Mouse (Mus musculus): Measurements from ENCODE around the gene Hrk. TPM values are rescaled to one million over a fixed set of nuclear protein-coding genes. Genes with fewer than 3 reads are reported as not detected.

Hrk gene
- polyA plus RNA-seq, 1 experiment from 2014 or later: not detected

- H3K27ac ChIP-seq (replicated peaks; ENCODE audit: low read depth, low read length): no peak overlapping the region
- 84% methylated on average over 10 of the region's 10 CpGs for WGBS
These were observed 17.2 kb upstream of the Hrk start for GRCm38 (mm10) chr5:118147264-118147663.

DNA sequence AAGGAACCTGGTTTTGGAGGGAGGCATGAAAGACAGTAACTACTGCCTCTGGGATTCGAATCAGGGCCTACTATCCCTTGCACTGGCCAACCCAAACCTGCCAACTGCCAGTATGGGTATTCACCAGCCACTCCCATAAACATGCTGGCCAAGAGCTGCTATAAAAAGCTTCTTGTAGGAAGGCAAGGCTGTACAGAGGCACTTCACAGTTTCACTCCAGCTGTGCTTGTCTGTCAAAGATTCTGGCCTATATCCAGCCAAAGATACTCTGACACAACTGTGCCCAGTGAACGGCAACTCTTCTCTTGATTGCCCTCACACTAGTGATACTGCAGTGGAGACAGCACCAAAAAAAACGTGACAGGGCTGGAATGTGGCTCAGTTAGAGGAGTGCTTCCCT, 14.7 kb upstream of the Hrk start:
- Histone ChIP-seq H3K27ac (replicated peaks; ENCODE audit: low read depth, low read length) (no peak overlapping the region), H3K27me3 (ENCODE audit: control insufficient read depth, insufficient read depth, low read length) (no peaks in the 10 kb centered on the region), H3K9me3 (ENCODE audit: control insufficient read depth, low read length) (no peaks in the 10 kb centered on the region), H3K4me1 (ENCODE audit: control insufficient read depth, insufficient read depth, low read length) (peaks cover 4% of the 10 kb centered on the region), H3K36me3 (ENCODE audit: control insufficient read depth, insufficient read depth, low read length) (peaks cover 7% of the 10 kb centered on the region; the same call in 1 of the 2 replicates), H3K4me3 (ENCODE audit: low read depth, low read length) (no peak overlapping the region), H3K4me2 (ENCODE audit: low read depth, severe bottlenecking) (no peak overlapping the region), H3K9ac (ENCODE audit: low read length) (no peak overlapping the region)
- WGBS: 77% methylated on average over 3 of the region's 3 CpGs
- ATAC-seq (ENCODE audit: insufficient number of reproducible peaks, low FRiP score, low TSS enrichment, low read depth) (no peak), DNase-seq (ENCODE audit: low spot score) (no peak)

More at GRCm38 (mm10) chr5:118147264-118147663, 17.2 kb upstream of the Hrk start:
- H3K27me3 ChIP-seq (ENCODE audit: control insufficient read depth, insufficient read depth, low read length): no peaks in the 10 kb centered on the region
- DNase-seq (ENCODE audit: low spot score): no peak
- H3K4me3 ChIP-seq (ENCODE audit: low read depth, low read length): no peak overlapping the region
- H3K9me3 ChIP-seq (ENCODE audit: control insufficient read depth, low read length): no peaks in the 10 kb centered on the region
- H3K9ac ChIP-seq (ENCODE audit: low read length): no peak overlapping the region
- H3K36me3 ChIP-seq (ENCODE audit: control insufficient read depth, insufficient read depth, low read length): peaks cover 9% of the 10 kb centered on the region; the same call in 1 of the 2 replicates
- no peaks in the 10 kb centered on the region for H3K4me1 ChIP-seq (ENCODE audit: control insufficient read depth, insufficient read depth, low read length)
- no peak overlapping the region for H3K4me2 ChIP-seq (ENCODE audit: low read depth, severe bottlenecking)
- ATAC-seq (ENCODE audit: insufficient number of reproducible peaks, low FRiP score, low TSS enrichment, low read depth): no peak

- DNase-seq (ENCODE audit: low spot score) (peak; percentile 95), ATAC-seq (ENCODE audit: insufficient number of reproducible peaks, low FRiP score, low TSS enrichment, low read depth) (peak; percentile 72)
- Histone ChIP-seq H3K27me3 (ENCODE audit: control insufficient read depth, insufficient read depth, low read length) (no peaks in the 10 kb centered on the region), H3K4me1 (ENCODE audit: control insufficient read depth, insufficient read depth, low read length) (peaks cover 4% of the 10 kb centered on the region), H3K36me3 (ENCODE audit: control insufficient read depth, insufficient read depth, low read length) (peaks cover 7% of the 10 kb centered on the region; the same call in 1 of the 2 replicates), H3K9me3 (ENCODE audit: control insufficient read depth, low read length) (no peaks in the 10 kb centered on the region), H3K27ac (replicated peaks; ENCODE audit: low read depth, low read length) (0 out of 2 replicates have a peak within 1 kb of the TSS, but pooled peaks have one; percentile 30), H3K4me3 (ENCODE audit: low read depth, low read length) (peak within 1 kb of the TSS; percentile 92), H3K9ac (ENCODE audit: low read length) (peak within 1 kb of the TSS; percentile 90), H3K4me2 (ENCODE audit: low read depth, severe bottlenecking) (peak within 1 kb of the TSS; percentile 55)
- under 1% methylated on average over 53 of the region's 67 CpGs for WGBS
These were observed 9.4 kb upstream of the Hrk start, which contains the start of gene Fbxw8 for GRCm38 (mm10) chr5:118154839-118155564. Fbxw8 (minus strand) TSS chr5:118155464.

- Histone ChIP-seq H3K4me3 (ENCODE audit: low read depth, low read length) (peak overlapping the region; percentile 92), H3K9ac (ENCODE audit: low read length) (no peak overlapping the region; the same call in 1 of the 2 replicates), H3K36me3 (ENCODE audit: control insufficient read depth, insufficient read depth, low read length) (peaks cover 7% of the 10 kb centered on the region; the same call in 1 of the 2 replicates), H3K27me3 (ENCODE audit: control insufficient read depth, insufficient read depth, low read length) (no peaks in the 10 kb centered on the region), H3K4me1 (ENCODE audit: control insufficient read depth, insufficient read depth, low read length) (peaks cover 4% of the 10 kb centered on the region), H3K4me2 (ENCODE audit: low read depth, severe bottlenecking) (peak overlapping the region; percentile 55), H3K27ac (replicated peaks; ENCODE audit: low read depth, low read length) (no peak overlapping the region), H3K9me3 (ENCODE audit: control insufficient read depth, low read length) (no peaks in the 10 kb centered on the region)
- ATAC-seq (ENCODE audit: insufficient number of reproducible peaks, low FRiP score, low TSS enrichment, low read depth): peak; percentile 31; the same call in 1 of the 2 replicates
- WGBS: 21% methylated on average over 9 of the region's 9 CpGs
- DNase-seq (ENCODE audit: low spot score): no peak
These were observed 8.9 kb upstream of the Hrk start for GRCm38 (mm10) chr5:118155565-118155947.

- no peak overlapping the region for H3K4me3 ChIP-seq (ENCODE audit: low read depth, low read length)
- H3K27me3 ChIP-seq (ENCODE audit: control insufficient read depth, insufficient read depth, low read length): 0 out of 2 replicates have a peak, but pooled peaks cover 7% of the 10 kb centered on the region
- no peak for DNase-seq (ENCODE audit: low spot score)
- no peaks in the 10 kb centered on the region for H3K9me3 ChIP-seq (ENCODE audit: control insufficient read depth, low read length)
- no peak overlapping the region for H3K4me2 ChIP-seq (ENCODE audit: low read depth, severe bottlenecking)
- H3K9ac ChIP-seq (ENCODE audit: low read length): no peak overlapping the region
- H3K27ac ChIP-seq (replicated peaks; ENCODE audit: low read depth, low read length): no peak overlapping the region
- no peak for ATAC-seq (ENCODE audit: insufficient number of reproducible peaks, low FRiP score, low TSS enrichment, low read depth)
- H3K36me3 ChIP-seq (ENCODE audit: control insufficient read depth, insufficient read depth, low read length): peaks cover 2% of the 10 kb centered on the region; the same call in 1 of the 2 replicates
- WGBS: 67% methylated on average over 4 of the region's 4 CpGs
- H3K4me1 ChIP-seq (ENCODE audit: control insufficient read depth, insufficient read depth, low read length): peaks cover 4% of the 10 kb centered on the region
These were observed 7.5 kb upstream of the Hrk start for GRCm38 (mm10) chr5:118156976-118157375.

GRCm38 (mm10) chr5:118160691-118161090, 3.8 kb upstream of the Hrk start:
- whole genome bisulfite sequencing: 45% methylated on average over 4 of the region's 4 CpGs
- Histone ChIP-seq H3K9me3 (ENCODE audit: control insufficient read depth, low read length) (no peaks in the 10 kb centered on the region), H3K36me3 (ENCODE audit: control insufficient read depth, insufficient read depth, low read length) (no peaks in the 10 kb centered on the region), H3K9ac (ENCODE audit: low read length) (no peak overlapping the region), H3K27ac (replicated peaks; ENCODE audit: low read depth, low read length) (no peak overlapping the region), H3K27me3 (ENCODE audit: control insufficient read depth, insufficient read depth, low read length) (peaks cover 16% of the 10 kb centered on the region), H3K4me2 (ENCODE audit: low read depth, severe bottlenecking) (no peak overlapping the region), H3K4me3 (ENCODE audit: low read depth, low read length) (no peak overlapping the region), H3K4me1 (ENCODE audit: control insufficient read depth, insufficient read depth, low read length) (no peaks in the 10 kb centered on the region)
- ATAC-seq (ENCODE audit: insufficient number of reproducible peaks, low FRiP score, low TSS enrichment, low read depth) (no peak), DNase-seq (ENCODE audit: low spot score) (no peak)

- H3K4me1 ChIP-seq (ENCODE audit: control insufficient read depth, insufficient read depth, low read length): 0 out of 2 replicates have a peak, but pooled peaks cover 3% of the 10 kb centered on the region
- H3K27me3 ChIP-seq (ENCODE audit: control insufficient read depth, insufficient read depth, low read length): peaks cover 49% of the 10 kb centered on the region
- ATAC-seq (ENCODE audit: insufficient number of reproducible peaks, low FRiP score, low TSS enrichment, low read depth): no peak
- no peak overlapping the region for H3K4me3 ChIP-seq (ENCODE audit: low read depth, low read length)
- no peaks in the 10 kb centered on the region for H3K36me3 ChIP-seq (ENCODE audit: control insufficient read depth, insufficient read depth, low read length)
- no peaks in the 10 kb centered on the region; the same call in 1 of the 2 replicates for H3K9me3 ChIP-seq (ENCODE audit: control insufficient read depth, low read length)
- H3K9ac ChIP-seq (ENCODE audit: low read length): no peak overlapping the region
- no peak for DNase-seq (ENCODE audit: low spot score)
- no peak overlapping the region for H3K4me2 ChIP-seq (ENCODE audit: low read depth, severe bottlenecking)
- H3K27ac ChIP-seq (replicated peaks; ENCODE audit: low read depth, low read length): no peak overlapping the region
These were observed 1.0 kb downstream of the Hrk start for GRCm38 (mm10) chr5:118165462-118165861.

DNA sequence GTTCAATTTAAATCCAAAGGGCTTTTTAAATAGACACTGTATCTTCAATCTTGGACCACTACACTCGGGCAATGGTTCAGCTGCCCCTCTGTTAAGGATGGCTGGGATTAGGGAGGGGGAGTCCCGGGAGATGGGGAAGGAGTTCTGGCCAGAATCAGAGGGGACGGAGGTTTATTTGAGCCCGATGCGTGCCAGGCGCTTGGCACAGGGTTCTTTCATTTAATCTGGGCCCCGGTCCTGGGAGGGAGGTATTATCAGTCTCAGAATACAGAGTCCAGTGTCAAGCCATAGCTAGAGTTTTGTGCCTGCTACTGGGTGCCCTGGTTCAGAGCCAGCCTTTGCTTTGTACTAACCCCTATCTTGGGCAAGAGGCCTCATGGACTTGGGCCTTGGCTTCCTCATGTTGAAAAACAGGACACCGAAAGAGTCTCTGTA, 3.1 kb downstream of the Hrk start:
- H3K27ac ChIP-seq (replicated peaks; ENCODE audit: low read depth, low read length): no peak overlapping the region
- no peak overlapping the region for H3K4me3 ChIP-seq (ENCODE audit: low read depth, low read length)
- DNase-seq (ENCODE audit: low spot score): no peak
- H3K36me3 ChIP-seq (ENCODE audit: control insufficient read depth, insufficient read depth, low read length): no peaks in the 10 kb centered on the region
- no peak overlapping the region for H3K4me2 ChIP-seq (ENCODE audit: low read depth, severe bottlenecking)
- H3K9ac ChIP-seq (ENCODE audit: low read length): no peak overlapping the region
- no peak for ATAC-seq (ENCODE audit: insufficient number of reproducible peaks, low FRiP score, low TSS enrichment, low read depth)
- H3K27me3 ChIP-seq (ENCODE audit: control insufficient read depth, insufficient read depth, low read length): peaks cover 63% of the 10 kb centered on the region
- no peaks in the 10 kb centered on the region; the same call in 1 of the 2 replicates for H3K9me3 ChIP-seq (ENCODE audit: control insufficient read depth, low read length)
- WGBS: 59% methylated on average over 8 of the region's 8 CpGs
- H3K4me1 ChIP-seq (ENCODE audit: control insufficient read depth, insufficient read depth, low read length): 0 out of 2 replicates have a peak, but pooled peaks cover 6% of the 10 kb centered on the region

All from limb, embryonic 11.5 days (tissue).